Mouse (Mus musculus): Measurements from ENCODE around the gene Supt7l.

DNA sequence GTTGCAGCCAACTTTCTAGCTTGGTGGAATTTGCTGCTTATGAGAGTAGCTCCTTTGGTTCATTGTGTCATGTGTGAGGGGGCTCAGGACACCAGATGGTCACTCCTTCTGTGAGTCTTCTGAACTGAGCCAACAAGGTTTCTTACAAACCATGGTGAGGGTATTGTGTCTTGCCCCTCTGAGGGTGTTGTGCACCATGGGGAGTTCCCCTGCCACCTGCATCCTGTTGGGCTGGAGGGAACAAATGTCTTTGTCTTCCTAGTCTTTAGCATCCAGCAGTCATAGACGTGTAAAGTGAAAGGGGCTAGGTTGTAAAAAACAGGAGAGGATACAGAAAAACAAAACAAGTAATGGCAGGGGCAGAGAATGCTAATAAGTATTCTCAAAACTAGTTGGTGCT lies 31.8 kb upstream of the Supt7l start:
- TF ChIP-seq CTCF (IDR thresholded peaks at IDR 0.05; ENCODE audit: low read depth, low read length) (no peak), EP300 (IDR thresholded peaks at IDR 0.05; ENCODE audit: insufficient read depth, low read depth, low read length) (no peak), POLR2A (IDR thresholded peaks at IDR 0.05; ENCODE audit: insufficient read depth, low read length) (no peak)

Data from ES-Bruce4 (cell line).